Mouse (Mus musculus): ENCODE measurements at regions not wholly inside any gene's neighbourhood (a gene's known extent, or its start where the extent isn't known, plus 50 kb on each side); places are given as distances from the start of the nearest gene placed in this dataset.
A peak's percentile ranks its signal among the peaks of the same experiment; 100 is the strongest.
"Not testable (repeated sequence)": the region's sequence is repeated elsewhere in the genome, so short reads cannot be mapped to it uniquely, and the experiment has no call there.

- Histone ChIP-seq H3K9ac (replicated peaks) (no peak overlapping the region), H3K27ac (no peak overlapping the region), H3K4me3 (replicated peaks) (no peak overlapping the region), H3K27me3 (no peaks in the 10 kb centered on the region), H3K9me3 (no peaks in the 10 kb centered on the region), H3K36me3 (no peaks in the 10 kb centered on the region), H3K4me1 (replicated peaks) (no peaks in the 10 kb centered on the region), H3K4me2 (replicated peaks) (no peak overlapping the region)
- no peak for ATAC-seq
- 79% methylated on average over 3 of the region's 3 CpGs for WGBS
Measured at GRCm38 (mm10) chr17:4884761-4885160, 109.4 kb upstream of the Arid1b start.

GRCm38 (mm10) chr17:4887331-4887730 lies 106.8 kb upstream of the Arid1b start:
- H3K36me3 ChIP-seq; H3K9me3 ChIP-seq; H3K4me2 ChIP-seq (replicated peaks); H3K27ac ChIP-seq; ATAC-seq; H3K27me3 ChIP-seq; H3K9ac ChIP-seq (replicated peaks); H3K4me3 ChIP-seq (replicated peaks); H3K4me1 ChIP-seq (replicated peaks): not testable (repeated sequence)
- 89% methylated on average over 12 of the region's 12 CpGs for WGBS

GRCm38 (mm10) chr17:4889577-4889976 lies 104.6 kb upstream of the Arid1b start:
- Histone ChIP-seq H3K9me3 (no peaks in the 10 kb centered on the region), H3K36me3 (no peaks in the 10 kb centered on the region), H3K27me3 (no peaks in the 10 kb centered on the region), H3K9ac (replicated peaks) (no peak overlapping the region), H3K4me3 (replicated peaks) (no peak overlapping the region), H3K4me2 (replicated peaks) (no peak overlapping the region), H3K27ac (no peak overlapping the region), H3K4me1 (replicated peaks) (no peaks in the 10 kb centered on the region)
- 74% methylated on average over 2 of the region's 2 CpGs for WGBS
- ATAC-seq = no peak

- Histone ChIP-seq H3K9ac (replicated peaks) (no peak overlapping the region), H3K36me3 (no peaks in the 10 kb centered on the region), H3K27me3 (no peaks in the 10 kb centered on the region), H3K27ac (no peak overlapping the region), H3K4me1 (replicated peaks) (no peaks in the 10 kb centered on the region), H3K4me2 (replicated peaks) (no peak overlapping the region), H3K9me3 (no peaks in the 10 kb centered on the region), H3K4me3 (replicated peaks) (no peak overlapping the region)
- WGBS = 95% methylated on average over 1 of the region's 1 CpGs
- ATAC-seq = no peak
Measured at GRCm38 (mm10) chr17:4890131-4890530, 104.0 kb upstream of the Arid1b start.

- ATAC-seq = no peak
- no peaks in the 10 kb centered on the region for H3K36me3 ChIP-seq
- H3K4me2 ChIP-seq (replicated peaks) = no peak overlapping the region
- no peaks in the 10 kb centered on the region for H3K9me3 ChIP-seq
- H3K27me3 ChIP-seq = no peaks in the 10 kb centered on the region
- H3K4me3 ChIP-seq (replicated peaks) = no peak overlapping the region
- 92% methylated on average over 8 of the region's 8 CpGs for WGBS
- no peak overlapping the region for H3K27ac ChIP-seq
- no peak overlapping the region for H3K9ac ChIP-seq (replicated peaks)
- no peaks in the 10 kb centered on the region for H3K4me1 ChIP-seq (replicated peaks)
Measured at GRCm38 (mm10) chr17:4891576-4891975, 102.6 kb upstream of the Arid1b start.

- not testable (repeated sequence) for H3K36me3 ChIP-seq; H3K9me3 ChIP-seq; H3K4me3 ChIP-seq (replicated peaks); H3K9ac ChIP-seq (replicated peaks); H3K4me2 ChIP-seq (replicated peaks); H3K27ac ChIP-seq; H3K27me3 ChIP-seq; ATAC-seq; H3K4me1 ChIP-seq (replicated peaks)
- 93% methylated on average over 10 of the region's 10 CpGs for WGBS
Measured at GRCm38 (mm10) chr17:4894756-4895330, 99.3 kb upstream of the Arid1b start.

GRCm38 (mm10) chr17:4903129-4903528 lies 91.0 kb upstream of the Arid1b start:
- no peak overlapping the region for H3K4me2 ChIP-seq (replicated peaks)
- no peak overlapping the region for H3K9ac ChIP-seq (replicated peaks)
- H3K4me1 ChIP-seq (replicated peaks) = peaks cover 12% of the 10 kb centered on the region
- H3K27ac ChIP-seq = no peak overlapping the region
- H3K9me3 ChIP-seq = no peaks in the 10 kb centered on the region
- 83% methylated on average over 3 of the region's 3 CpGs for WGBS
- H3K36me3 ChIP-seq = no peaks in the 10 kb centered on the region
- no peak for ATAC-seq
- H3K4me3 ChIP-seq (replicated peaks) = no peak overlapping the region
- H3K27me3 ChIP-seq = no peaks in the 10 kb centered on the region

GRCm38 (mm10) chr17:4906504-4906903 lies 87.6 kb upstream of the Arid1b start:
- H3K27me3 ChIP-seq = 0 out of 2 replicates have a peak, but pooled peaks cover 3% of the 10 kb centered on the region
- H3K9me3 ChIP-seq = no peaks in the 10 kb centered on the region
- no peak overlapping the region; the same call in 1 of the 2 replicates for H3K9ac ChIP-seq (replicated peaks)
- WGBS = 16% methylated on average over 3 of the region's 3 CpGs
- H3K36me3 ChIP-seq = no peaks in the 10 kb centered on the region
- peak overlapping the region; percentile 71 for H3K4me2 ChIP-seq (replicated peaks)
- no peak for ATAC-seq
- H3K27ac ChIP-seq = peak overlapping the region; percentile 98
- H3K4me3 ChIP-seq (replicated peaks) = no peak overlapping the region
- H3K4me1 ChIP-seq (replicated peaks) = peaks cover 16% of the 10 kb centered on the region

- Histone ChIP-seq H3K4me2 (replicated peaks) (peak overlapping the region; percentile 71), H3K9ac (replicated peaks) (peak overlapping the region; percentile 41; the same call in 1 of the 2 replicates), H3K4me1 (replicated peaks) (peaks cover 16% of the 10 kb centered on the region), H3K27me3 (0 out of 2 replicates have a peak, but pooled peaks cover 3% of the 10 kb centered on the region), H3K27ac (peak overlapping the region; percentile 98), H3K9me3 (no peaks in the 10 kb centered on the region), H3K36me3 (no peaks in the 10 kb centered on the region), H3K4me3 (replicated peaks) (peak overlapping the region; percentile 43)
- WGBS = 0% methylated on average over 14 of the region's 14 CpGs
- ATAC-seq = peak; percentile 71
Measured at GRCm38 (mm10) chr17:4907181-4907752, 86.9 kb upstream of the Arid1b start.

- peak overlapping the region; percentile 71 for H3K4me2 ChIP-seq (replicated peaks)
- 0% methylated on average over 63 of the region's 85 CpGs for WGBS
- peak overlapping the region; percentile 43 for H3K4me3 ChIP-seq (replicated peaks)
- peak overlapping the region; percentile 78 for H3K9ac ChIP-seq (replicated peaks)
- H3K27me3 ChIP-seq = 0 out of 2 replicates have a peak, but pooled peaks cover 3% of the 10 kb centered on the region
- H3K36me3 ChIP-seq = no peaks in the 10 kb centered on the region
- H3K27ac ChIP-seq = peak overlapping the region; percentile 98
- H3K9me3 ChIP-seq = no peaks in the 10 kb centered on the region
- peak; percentile 96 for ATAC-seq
- peaks cover 16% of the 10 kb centered on the region for H3K4me1 ChIP-seq (replicated peaks)
Measured at GRCm38 (mm10) chr17:4907841-4908571, 86.1 kb upstream of the Arid1b start.

- peaks cover 16% of the 10 kb centered on the region for H3K4me1 ChIP-seq (replicated peaks)
- 1% methylated on average over 17 of the region's 17 CpGs for WGBS
- H3K4me3 ChIP-seq (replicated peaks) = peak overlapping the region; percentile 43
- H3K9me3 ChIP-seq = no peaks in the 10 kb centered on the region
- 0 out of 2 replicates have a peak, but pooled peaks cover 3% of the 10 kb centered on the region for H3K27me3 ChIP-seq
- peak; percentile 64 for ATAC-seq
- H3K36me3 ChIP-seq = no peaks in the 10 kb centered on the region
- H3K27ac ChIP-seq = peak overlapping the region; percentile 98
- H3K9ac ChIP-seq (replicated peaks) = peak overlapping the region; percentile 78
- peak overlapping the region; percentile 71 for H3K4me2 ChIP-seq (replicated peaks)
Measured at GRCm38 (mm10) chr17:4908572-4908965, 85.6 kb upstream of the Arid1b start.

- no peaks in the 10 kb centered on the region for H3K9me3 ChIP-seq
- no peak overlapping the region for H3K4me3 ChIP-seq (replicated peaks)
- no peak for ATAC-seq
- 87% methylated on average over 5 of the region's 5 CpGs for WGBS
- H3K27ac ChIP-seq = no peak overlapping the region
- no peak overlapping the region for H3K9ac ChIP-seq (replicated peaks)
- H3K36me3 ChIP-seq = no peaks in the 10 kb centered on the region
- H3K27me3 ChIP-seq = 0 out of 2 replicates have a peak, but pooled peaks cover 3% of the 10 kb centered on the region
- no peak overlapping the region for H3K4me2 ChIP-seq (replicated peaks)
- peaks cover 16% of the 10 kb centered on the region for H3K4me1 ChIP-seq (replicated peaks)
Measured at GRCm38 (mm10) chr17:4910182-4910581, 84.0 kb upstream of the Arid1b start.

Measured in midbrain, embryonic 13.5 days (tissue).